Mouse (Mus musculus) heart, postnatal 36 days (tissue): ENCODE measurements at regions not wholly inside any gene's neighbourhood (a gene's known extent, or its start where the extent isn't known, plus 50 kb on each side); places are given as distances from the start of the nearest gene placed in this dataset.

Experiments used
- DNase-seq, 2 experiments: peaks; one replicate each; pipeline ENCODE4 v3.0.0; 2021 to 2022
- intact Hi-C: fragments of 180-260 bp; cut with DNase I; formaldehyde crosslinking; loops from one replicate; pipeline ENCODE4 v1.15.1; 2025

GRCm38 (mm10) chrX:169554359-169554758, 130.6 kb upstream of the Mid1 start:
- intact Hi-C loops: no loop called here
- no peak for DNase-seq

- DNase-seq: no peak
- intact Hi-C loops: no loop called here
Observed at GRCm38 (mm10) chrX:169552851-169553250, 132.1 kb upstream of the Mid1 start.

GRCm38 (mm10) chrX:169544037-169544436, 141.0 kb upstream of the Mid1 start:
- no peak for DNase-seq
- intact Hi-C loops: no loop called here

- no peak for DNase-seq
- intact Hi-C loops: no loop called here
Observed at GRCm38 (mm10) chrX:169508229-169508628, 176.8 kb upstream of the Mid1 start.

GRCm38 (mm10) chrX:169493577-169493976, 173.4 kb upstream of the Hccs start:
- intact Hi-C loops: no loop called here
- DNase-seq: no peak

- DNase-seq: no peak
- intact Hi-C loops: no loop called here
Observed at GRCm38 (mm10) chrX:169473518-169473917, 153.3 kb upstream of the Hccs start.

- peak; percentile 1 to 4 for DNase-seq
- intact Hi-C loops: no loop called here
Observed at GRCm38 (mm10) chrX:169470715-169471114, 150.5 kb upstream of the Hccs start.

- intact Hi-C loops: no loop called here
- DNase-seq: no peak
Observed at GRCm38 (mm10) chrX:169450159-169450558, 130.0 kb upstream of the Hccs start.

GRCm38 (mm10) chrX:169439546-169439945, 119.4 kb upstream of the Hccs start:
- intact Hi-C loops: no loop called here
- DNase-seq: no peak

GRCm38 (mm10) chrX:169438626-169439025, 118.5 kb upstream of the Hccs start:
- intact Hi-C loops: no loop called here
- peak in 1 of 2 experiments; percentile 1 for DNase-seq

- intact Hi-C loops: no loop called here
- no peak for DNase-seq
Observed at GRCm38 (mm10) chrX:169433903-169434302, 113.7 kb upstream of the Hccs start.

- DNase-seq: no peak
- intact Hi-C loops: no loop called here
Observed at GRCm38 (mm10) chrX:169396825-169397224, 76.7 kb upstream of the Hccs start.

- intact Hi-C loops: no loop called here
- DNase-seq: no peak
Observed at GRCm38 (mm10) chrX:169386640-169387039, 66.5 kb upstream of the Hccs start.
